Mouse (Mus musculus): ENCODE measurements around the gene Cfdp1. TPM values are rescaled to one million over a fixed set of nuclear protein-coding genes. Genes with fewer than 3 reads are reported as not detected.

Cfdp1 gene
- polyA plus RNA-seq, 1 experiment from 2014 or later: 260 TPM

- WGBS: 59% methylated on average over 5 of the region's 5 CpGs
- H3K36me3 ChIP-seq: no peaks in the 10 kb centered on the region
- no peak overlapping the region for H3K9ac ChIP-seq
- H3K27ac ChIP-seq: no peak overlapping the region
- peak overlapping the region; percentile 57 for H3K4me2 ChIP-seq
- no peaks in the 10 kb centered on the region for H3K27me3 ChIP-seq
- peaks cover 54% of the 10 kb centered on the region for H3K4me1 ChIP-seq
- H3K9me3 ChIP-seq: no peaks in the 10 kb centered on the region
- no peak for ATAC-seq (ENCODE audit: insufficient number of reproducible peaks, insufficient read depth, low FRiP score, low TSS enrichment, low read depth)
- 0 out of 2 replicates have a peak overlapping the region, but pooled peaks have one; percentile 29 for H3K4me3 ChIP-seq
Measured at GRCm38 (mm10) chr8:111745086-111745485, 109.0 kb downstream of the Cfdp1 start.

- Histone ChIP-seq H3K27ac (peak within 1 kb of the TSS; percentile 85), H3K9me3 (no peaks in the 10 kb centered on the region), H3K4me2 (peak within 1 kb of the TSS; percentile 81), H3K9ac (peak within 1 kb of the TSS; percentile 92), H3K4me1 (peaks cover 65% of the 10 kb centered on the region), H3K27me3 (no peaks in the 10 kb centered on the region), H3K36me3 (no peaks in the 10 kb centered on the region), H3K4me3 (peak within 1 kb of the TSS; percentile 90)
- ATAC-seq (ENCODE audit: insufficient number of reproducible peaks, insufficient read depth, low FRiP score, low TSS enrichment, low read depth): 0 out of 2 replicates have a peak, but pooled peaks have one; percentile 15
- 8% methylated on average over 37 of the region's 40 CpGs for WGBS
Measured at GRCm38 (mm10) chr8:111743792-111744696, 110.0 kb downstream of the Cfdp1 start, which contains the start of gene Bcar1. Bcar1 (minus strand) TSS chr8:111743809.

GRCm38 (mm10) chr8:111743101-111743791 is 110.8 kb downstream of the Cfdp1 start:
- Histone ChIP-seq H3K4me3 (peak overlapping the region; percentile 90), H3K27me3 (no peaks in the 10 kb centered on the region), H3K9ac (peak overlapping the region; percentile 92), H3K4me1 (peaks cover 72% of the 10 kb centered on the region), H3K27ac (peak overlapping the region; percentile 85), H3K36me3 (no peaks in the 10 kb centered on the region), H3K4me2 (peak overlapping the region; percentile 81), H3K9me3 (no peaks in the 10 kb centered on the region)
- ATAC-seq (ENCODE audit: insufficient number of reproducible peaks, insufficient read depth, low FRiP score, low TSS enrichment, low read depth): 0 out of 2 replicates have a peak, but pooled peaks have one; percentile 2
- 1% methylated on average over 40 of the region's 44 CpGs for WGBS

GRCm38 (mm10) chr8:111742261-111743037 is 111.6 kb downstream of the Cfdp1 start:
- no peak for ATAC-seq (ENCODE audit: insufficient number of reproducible peaks, insufficient read depth, low FRiP score, low TSS enrichment, low read depth)
- WGBS: 13% methylated on average over 11 of the region's 11 CpGs
- no peaks in the 10 kb centered on the region for H3K27me3 ChIP-seq
- H3K4me3 ChIP-seq: peak overlapping the region; percentile 90
- no peaks in the 10 kb centered on the region for H3K36me3 ChIP-seq
- peak overlapping the region; percentile 85 for H3K27ac ChIP-seq
- peak overlapping the region; percentile 81 for H3K4me2 ChIP-seq
- H3K9me3 ChIP-seq: no peaks in the 10 kb centered on the region
- peaks cover 73% of the 10 kb centered on the region for H3K4me1 ChIP-seq
- H3K9ac ChIP-seq: peak overlapping the region; percentile 92

GRCm38 (mm10) chr8:111741556-111741955 is 112.5 kb downstream of the Cfdp1 start:
- Histone ChIP-seq H3K9me3 (no peaks in the 10 kb centered on the region), H3K4me3 (peak overlapping the region; percentile 90; the same call in 1 of the 2 replicates), H3K4me1 (peaks cover 82% of the 10 kb centered on the region), H3K27me3 (no peaks in the 10 kb centered on the region), H3K27ac (peak overlapping the region; percentile 85), H3K36me3 (0 out of 2 replicates have a peak, but pooled peaks cover 3% of the 10 kb centered on the region), H3K9ac (peak overlapping the region; percentile 92; the same call in 1 of the 2 replicates), H3K4me2 (peak overlapping the region; percentile 81)
- 59% methylated on average over 6 of the region's 6 CpGs for WGBS
- ATAC-seq (ENCODE audit: insufficient number of reproducible peaks, insufficient read depth, low FRiP score, low TSS enrichment, low read depth): no peak

GRCm38 (mm10) chr8:111740994-111741393 is 113.1 kb downstream of the Cfdp1 start:
- Histone ChIP-seq H3K9ac (peak overlapping the region; percentile 7; the same call in 1 of the 2 replicates), H3K36me3 (0 out of 2 replicates have a peak, but pooled peaks cover 3% of the 10 kb centered on the region), H3K27me3 (no peaks in the 10 kb centered on the region), H3K4me3 (no peak overlapping the region), H3K9me3 (no peaks in the 10 kb centered on the region), H3K4me1 (peaks cover 82% of the 10 kb centered on the region), H3K4me2 (peak overlapping the region; percentile 81; the same call in 1 of the 2 replicates), H3K27ac (0 out of 2 replicates have a peak overlapping the region, but pooled peaks have one; percentile 85)
- WGBS: 82% methylated on average over 8 of the region's 8 CpGs
- no peak for ATAC-seq (ENCODE audit: insufficient number of reproducible peaks, insufficient read depth, low FRiP score, low TSS enrichment, low read depth)

GRCm38 (mm10) chr8:111740301-111740711 is 113.8 kb downstream of the Cfdp1 start:
- H3K27me3 ChIP-seq: no peaks in the 10 kb centered on the region
- no peak for ATAC-seq (ENCODE audit: insufficient number of reproducible peaks, insufficient read depth, low FRiP score, low TSS enrichment, low read depth)
- 81% methylated on average over 7 of the region's 7 CpGs for WGBS
- H3K4me2 ChIP-seq: no peak overlapping the region
- H3K9ac ChIP-seq: 0 out of 2 replicates have a peak overlapping the region, but pooled peaks have one; percentile 7
- H3K27ac ChIP-seq: no peak overlapping the region
- H3K9me3 ChIP-seq: no peaks in the 10 kb centered on the region
- H3K36me3 ChIP-seq: 0 out of 2 replicates have a peak, but pooled peaks cover 3% of the 10 kb centered on the region
- peaks cover 82% of the 10 kb centered on the region for H3K4me1 ChIP-seq
- no peak overlapping the region for H3K4me3 ChIP-seq

GRCm38 (mm10) chr8:111739604-111740003 is 114.5 kb downstream of the Cfdp1 start:
- Histone ChIP-seq H3K27ac (no peak overlapping the region), H3K36me3 (0 out of 2 replicates have a peak, but pooled peaks cover 3% of the 10 kb centered on the region), H3K4me2 (no peak overlapping the region), H3K9ac (no peak overlapping the region), H3K9me3 (no peaks in the 10 kb centered on the region), H3K4me3 (no peak overlapping the region), H3K27me3 (no peaks in the 10 kb centered on the region), H3K4me1 (peaks cover 85% of the 10 kb centered on the region)
- ATAC-seq (ENCODE audit: insufficient number of reproducible peaks, insufficient read depth, low FRiP score, low TSS enrichment, low read depth): no peak
- 48% methylated on average over 7 of the region's 7 CpGs for WGBS

GRCm38 (mm10) chr8:111738867-111739266 is 115.2 kb downstream of the Cfdp1 start:
- 55% methylated on average over 6 of the region's 6 CpGs for WGBS
- Histone ChIP-seq H3K9me3 (no peaks in the 10 kb centered on the region), H3K27ac (no peak overlapping the region), H3K4me2 (no peak overlapping the region), H3K27me3 (no peaks in the 10 kb centered on the region), H3K4me1 (peaks cover 85% of the 10 kb centered on the region), H3K36me3 (0 out of 2 replicates have a peak, but pooled peaks cover 3% of the 10 kb centered on the region), H3K4me3 (no peak overlapping the region), H3K9ac (peak overlapping the region; percentile 11; the same call in 1 of the 2 replicates)
- ATAC-seq (ENCODE audit: insufficient number of reproducible peaks, insufficient read depth, low FRiP score, low TSS enrichment, low read depth): no peak

GRCm38 (mm10) chr8:111736321-111736720 is 117.8 kb downstream of the Cfdp1 start:
- H3K27me3 ChIP-seq: no peaks in the 10 kb centered on the region
- WGBS: 54% methylated on average over 7 of the region's 7 CpGs
- H3K4me2 ChIP-seq: no peak overlapping the region
- H3K9me3 ChIP-seq: no peaks in the 10 kb centered on the region
- no peak overlapping the region for H3K9ac ChIP-seq
- H3K27ac ChIP-seq: peak overlapping the region; percentile 39; the same call in 1 of the 2 replicates
- peaks cover 86% of the 10 kb centered on the region for H3K4me1 ChIP-seq
- H3K4me3 ChIP-seq: no peak overlapping the region
- H3K36me3 ChIP-seq: 0 out of 2 replicates have a peak, but pooled peaks cover 3% of the 10 kb centered on the region
- ATAC-seq (ENCODE audit: insufficient number of reproducible peaks, insufficient read depth, low FRiP score, low TSS enrichment, low read depth): no peak

Data from embryonic facial prominence, embryonic 13.5 days (tissue).